Comparison of ENCODE assay signal across 9 mouse cellular contexts in the genomic region with DNA sequence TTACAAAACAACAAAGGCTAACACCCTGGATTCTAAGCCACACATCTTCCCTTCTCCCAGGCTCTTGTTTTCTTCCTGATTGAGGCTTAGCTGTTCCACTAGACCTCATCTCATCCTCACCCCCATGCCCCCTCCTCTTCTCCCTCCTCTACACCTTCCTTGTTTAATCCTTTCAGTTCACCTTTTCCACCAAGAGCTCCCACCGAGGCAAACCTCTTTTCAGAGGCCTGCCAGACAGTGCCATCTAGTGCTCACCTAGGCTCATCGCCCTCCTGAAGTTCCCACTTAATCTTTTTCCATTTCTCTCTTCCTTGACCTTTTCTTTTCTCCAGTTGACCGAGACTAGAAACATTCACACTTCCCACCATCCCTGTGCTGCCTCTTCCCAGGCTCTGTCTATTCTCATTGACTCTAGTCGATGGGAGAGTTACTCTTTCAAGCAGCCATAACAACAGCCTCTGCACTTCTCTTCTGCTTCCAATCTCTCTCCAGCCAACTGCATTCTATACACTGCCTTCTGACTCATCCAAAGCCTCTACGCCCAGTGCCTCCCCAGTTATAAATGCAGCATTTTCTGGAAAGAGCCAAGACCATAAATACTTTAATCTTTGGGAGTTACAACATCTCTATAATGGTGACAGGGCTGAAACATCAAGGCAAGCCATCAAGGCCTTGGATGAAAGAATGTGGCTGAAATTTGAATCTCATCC. TPM values are rescaled to one million over a fixed set of nuclear protein-coding genes. Genes with fewer than 3 reads are reported as not detected.
DNase-seq lines count a peak whose midpoint lies in the region; ATAC-seq and TF ChIP-seq lines count a peak whose summit lies in the region.
"Had no signal": no experiment of that assay in that cellular context is flagged by ENCODE, and none has a peak within 500 bp of the region (broad histone marks: within the 10 kb centered on the region; RNA-seq: fewer than 3 reads in every experiment).

No protein-coding gene starts in this region.

- no peak overlapping the region for H3K4me2 ChIP-seq in neural tube, embryonic 14.5 days (ENCODE audit: low read depth, low read length)
- H3K4me2 ChIP-seq: liver, embryonic 13.5 days had no signal

- TF ChIP-seq POLR2A in kidney, adult 2 months (IDR thresholded peaks at IDR 0.05; ENCODE audit: low read depth, low read length), result no peak

- TF ChIP-seq CTCF in kidney, adult 2 months (conservative IDR thresholded peaks at IDR 0.05; ENCODE audit: insufficient read depth, insufficient read length, low read depth, low read length), result peak; percentile 89

- H3K4me1 ChIP-seq in kidney, adult 2 months (ENCODE audit: control insufficient read depth, insufficient read depth, low read length), result no peaks in the 10 kb centered on the region
- H3K4me1 ChIP-seq in neural tube, embryonic 14.5 days (ENCODE audit: control insufficient read depth, insufficient read depth, low read length), result no peaks in the 10 kb centered on the region
- H3K4me1 ChIP-seq: liver, embryonic 13.5 days had no signal

- H3K9ac ChIP-seq in neural tube, embryonic 14.5 days (replicated peaks; ENCODE audit: low read depth, low read length), result no peak overlapping the region
- H3K9ac ChIP-seq: liver, embryonic 13.5 days had no signal

- H3K27me3 ChIP-seq in kidney, adult 2 months (replicated peaks; ENCODE audit: control insufficient read depth, insufficient read depth, low read length), result no peaks in the 10 kb centered on the region
- no peaks in the 10 kb centered on the region for H3K27me3 ChIP-seq in neural tube, embryonic 14.5 days (ENCODE audit: control insufficient read depth, insufficient read depth, low read length)
- H3K27me3 ChIP-seq: liver, embryonic 13.5 days had no signal

- H3K4me3 ChIP-seq in kidney, adult 2 months (ENCODE audit: insufficient read depth, low read depth, low read length), result no peak overlapping the region
- H3K4me3 ChIP-seq in neural tube, embryonic 14.5 days (ENCODE audit: low read depth, low read length), result no peak overlapping the region
- H3K4me3 ChIP-seq: liver, embryonic 13.5 days had no signal

- H3K27ac ChIP-seq in kidney, adult 2 months (ENCODE audit: insufficient read depth, low read depth, low read length), result no peak overlapping the region
- H3K27ac ChIP-seq in neural tube, embryonic 14.5 days (ENCODE audit: low read depth, low read length), result no peak overlapping the region
- H3K27ac ChIP-seq: liver, embryonic 13.5 days had no signal

- H3K36me3 ChIP-seq in kidney, adult 2 months (ENCODE audit: control insufficient read depth, insufficient read depth, low read length), result no peaks in the 10 kb centered on the region
- no peaks in the 10 kb centered on the region for H3K36me3 ChIP-seq in neural tube, embryonic 14.5 days (ENCODE audit: control insufficient read depth, insufficient read depth, low read length)
- H3K36me3 ChIP-seq: liver, embryonic 13.5 days had no signal

- H3K9me3 ChIP-seq in neural tube, embryonic 14.5 days (ENCODE audit: control insufficient read depth, low read length), result no peaks in the 10 kb centered on the region
- H3K9me3 ChIP-seq: liver, embryonic 13.5 days had no signal

- DNase-seq in kidney, adult 2 months, result peak; percentile 44
- no peak for DNase-seq in kidney, adult 11 months
- DNase-seq in kidney, postnatal 10 days, result peak; percentile 60
- no peak for DNase-seq in layer of hippocampus, adult 11-12 months (ENCODE audit: low spot score)
- no peak for DNase-seq in urinary bladder, adult 2 months (ENCODE audit: low spot score)
- DNase-seq: liver, embryonic 13.5 days had no signal

- 35% methylated on average over 5 of the region's 5 CpGs for WGBS in kidney, adult 2 months
- WGBS in neural tube, embryonic 14.5 days, result 38% methylated on average over 5 of the region's 5 CpGs

- ATAC-seq in CD4-positive, CD25-positive, alpha-beta regulatory T cell, adult 4 months, result peak; percentile 93
- peak; percentile 69 for ATAC-seq in activated CD4-positive, CD25-positive, alpha-beta regulatory T cell, adult 4 months
- peak; percentile 41; the same call in 1 of the 2 replicates for ATAC-seq in neural tube, embryonic 14.5 days (ENCODE audit: low read depth)

RNA-seq across cellular contexts. Expression of a gene that starts 43.9 kb away (rescaled TPM):
- 80.0 and 88.2 TPM in 2 replicates for polyA plus RNA-seq in kidney, adult 2 months (2012; rRNA removed)
- polyA plus RNA-seq in CD4-positive, CD25-positive, alpha-beta regulatory T cell, adult 4 months (2017; shearing (Covaris generic)), result 10 to 100 TPM; 49.3 to 54.4 TPM
- polyA plus RNA-seq in activated CD4-positive, CD25-positive, alpha-beta regulatory T cell, adult 4 months (2017; shearing (Covaris generic)), result 10 to 100 TPM; 28.6 to 36.1 TPM
- 3.9 and 5.2 TPM in 2 replicates for polyA plus RNA-seq in neural tube, embryonic 14.5 days (2014; fragmentation: Nextera tagmentation; extraction: Ambion mirVana)
- polyA plus RNA-seq in urinary bladder, adult 2 months (2012; rRNA removed), result 47.2 and 48.8 TPM in 2 replicates

Comparison
In these comparisons a context has a peak if more than half of its experiments do, and no peak if none do; other contexts are left out.
1. DNase-seq: peak in kidney, adult 2 months (single experiment) and kidney, postnatal 10 days (single experiment); none in kidney, adult 11 months (single experiment), layer of hippocampus, adult 11-12 months (single experiment) and urinary bladder, adult 2 months (single experiment).
2. ATAC-seq: peak in every context shown above with its lines; median percentile 93 in CD4-positive, CD25-positive, alpha-beta regulatory T cell, adult 4 months; 69 in activated CD4-positive, CD25-positive, alpha-beta regulatory T cell, adult 4 months; 41 in neural tube, embryonic 14.5 days.